Mouse (Mus musculus) layer of hippocampus, adult 18-20 months (tissue): ENCODE data around the gene Mapre1. TPM values are rescaled to one million over a fixed set of nuclear protein-coding genes. Genes with fewer than 3 reads are reported as not detected.
A peak's percentile ranks its signal among the peaks of the same experiment; 100 is the strongest.

ENCODE experiments used
- DNase-seq, 2 experiments: peaks; one replicate each; pipeline ENCODE4 v3.0.0; 2022; ENCODE audit warnings: low spot score in 2 of 2
- total RNA-seq, 2 experiments: library from RNA; stranded (reverse); gene quantifications; 2 replicates each; pipeline ENCODE4 v1.2.3; 2021

Gene Mapre1
- total RNA-seq, 2 experiments from 2014 or later = 63.1 to 78.1 TPM

DNA sequence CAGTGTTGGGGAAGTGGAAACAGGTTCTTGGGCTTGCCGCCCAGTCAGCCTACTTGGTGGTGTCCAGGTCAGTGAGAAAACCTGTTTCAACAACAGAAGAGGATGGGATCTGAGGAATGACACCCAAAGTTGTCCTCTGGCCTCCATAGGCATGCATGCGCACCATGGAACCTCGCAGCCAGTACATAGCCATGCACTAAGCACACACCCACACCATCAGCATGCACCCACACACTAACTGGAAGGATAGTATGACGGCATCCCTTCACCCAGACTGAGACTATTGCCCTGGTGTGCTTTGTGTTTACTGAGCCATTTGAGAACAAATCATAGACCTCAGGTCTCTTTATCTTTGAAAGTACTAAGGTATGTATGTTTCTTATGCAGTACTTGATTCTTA is 34.4 kb downstream of the Mapre1 start:
- DNase-seq = no peak

- DNase-seq = peak; percentile 34 to 44
Observed at GRCm38 (mm10) chr2:153778638-153779362, 37.7 kb downstream of the Mapre1 start.

DNA sequence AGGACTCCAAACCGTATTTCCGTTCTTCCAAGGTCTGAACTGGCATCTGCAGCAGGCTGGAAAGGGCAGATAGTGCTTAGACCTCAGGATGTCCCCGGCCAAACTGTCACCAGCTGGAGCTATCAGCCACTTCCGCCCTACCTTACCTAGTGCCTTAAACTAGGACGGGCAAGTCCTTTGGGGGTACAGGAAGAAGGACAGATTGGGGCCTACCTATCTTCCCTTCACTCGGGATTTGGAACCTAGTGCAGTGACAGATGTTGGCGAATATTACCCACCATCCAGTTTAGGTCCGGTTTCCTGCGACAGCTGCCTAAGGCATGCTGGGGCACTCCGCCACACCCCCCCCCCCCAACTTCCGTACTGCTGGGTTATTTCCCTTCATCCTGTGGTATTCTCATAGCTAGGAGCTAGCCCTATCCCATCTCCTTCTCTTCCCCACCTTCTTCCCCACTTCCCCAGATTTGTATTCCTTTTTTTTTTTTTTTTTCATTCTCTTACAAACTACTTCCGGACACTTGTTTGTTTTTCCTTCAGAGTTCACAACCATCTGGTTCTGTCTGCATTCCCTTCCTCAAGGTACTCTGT is 38.4 kb downstream of the Mapre1 start, which contains the start of gene Efcab8:
TSS of gene Efcab8 (plus strand) at position 538 of the 588 bp plus-strand sequence.
- DNase-seq = no peak

DNA sequence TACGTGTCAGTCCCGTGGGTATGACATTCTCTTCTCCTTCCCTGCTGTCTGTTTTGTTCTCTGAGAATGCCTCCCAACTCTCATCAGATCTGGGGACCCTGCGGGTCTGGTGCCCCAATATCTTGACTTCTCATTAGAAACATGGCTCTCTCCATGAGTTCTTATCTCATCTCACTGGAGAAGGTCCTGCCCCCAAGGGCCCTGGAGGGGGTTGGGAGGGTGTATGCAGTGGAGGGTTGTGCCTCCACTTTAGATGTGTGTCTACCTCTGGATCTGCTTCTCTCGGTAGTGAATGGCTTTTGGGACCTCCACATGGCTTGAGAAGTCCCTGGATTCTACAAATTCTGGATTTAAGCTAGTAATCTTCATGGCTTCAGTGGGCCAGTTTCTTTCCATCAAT is 40.1 kb downstream of the Mapre1 start:
- DNase-seq = no peak

- DNase-seq = no peak
Observed at GRCm38 (mm10) chr2:153784668-153785067, 43.6 kb downstream of the Mapre1 start.

- no peak for DNase-seq
Observed at GRCm38 (mm10) chr2:153793366-153793765, 52.3 kb downstream of the Mapre1 start.

- DNase-seq = no peak
Observed at GRCm38 (mm10) chr2:153795090-153795489, 54.0 kb downstream of the Mapre1 start.

GRCm38 (mm10) chr2:153807464-153807863 is 66.4 kb downstream of the Mapre1 start:
- peak; percentile 25 to 76 for DNase-seq

DNA sequence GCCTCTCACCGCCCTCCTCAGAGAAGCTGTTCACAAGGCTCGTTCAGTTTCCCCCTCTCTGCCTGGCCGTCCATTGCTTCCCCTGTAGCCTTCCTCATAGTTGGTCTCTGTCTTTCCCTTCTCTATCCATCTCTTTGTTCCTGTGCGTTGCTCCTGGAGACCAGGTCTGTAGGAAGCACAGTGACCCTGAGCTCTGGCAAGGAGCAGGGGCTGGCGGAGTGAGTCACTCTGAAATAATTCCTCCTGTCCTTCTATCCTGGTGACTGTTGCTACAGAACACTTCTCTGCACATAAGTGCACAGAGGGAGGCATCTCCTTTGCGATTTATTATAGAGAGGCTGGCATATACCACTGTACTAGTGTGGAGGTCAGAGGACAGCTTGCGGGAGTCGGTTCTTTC is 67.1 kb downstream of the Mapre1 start:
- DNase-seq = no peak

DNA sequence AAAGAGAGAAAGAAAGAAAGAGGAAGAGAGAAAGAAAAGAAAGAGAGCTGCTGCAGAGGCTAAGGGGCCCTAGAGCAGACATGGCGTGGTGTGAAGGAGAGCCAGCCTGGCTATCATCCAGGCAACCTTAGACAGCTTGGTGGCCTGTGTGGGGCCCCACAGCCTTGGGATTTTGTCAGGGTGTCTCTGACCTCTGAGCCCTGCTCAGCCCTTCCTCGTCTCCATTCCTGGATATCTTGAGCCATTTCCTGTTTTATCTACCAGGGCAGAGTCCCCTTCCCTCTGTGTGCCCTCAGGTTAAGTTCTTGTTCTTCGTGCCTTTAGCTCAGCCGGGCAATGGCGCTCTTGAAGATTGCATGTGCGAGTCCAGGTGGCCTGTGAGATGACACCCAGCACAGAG is 67.8 kb downstream of the Mapre1 start:
- DNase-seq = no peak

DNA sequence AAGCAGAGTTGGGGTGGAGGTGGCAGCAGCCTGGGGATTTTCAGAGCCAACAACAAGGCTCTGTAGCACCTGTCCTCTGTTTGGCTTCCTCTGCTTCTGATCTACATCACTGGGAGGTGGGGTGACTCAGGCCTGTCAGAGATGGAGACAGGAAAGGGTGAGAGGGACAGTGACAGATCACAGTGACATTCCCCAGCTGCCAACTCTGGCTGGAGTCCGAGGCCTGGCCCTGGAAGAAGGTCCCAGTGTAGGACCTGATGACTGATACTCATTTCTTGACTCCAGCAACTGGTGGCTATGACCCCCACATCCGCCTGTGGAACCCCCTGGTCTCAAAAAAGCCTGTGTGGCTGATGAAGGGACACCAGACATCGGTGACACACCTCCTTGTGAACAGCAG is 68.8 kb downstream of the Mapre1 start:
- DNase-seq = no peak

GRCm38 (mm10) chr2:153822005-153822543 is 81.0 kb downstream of the Mapre1 start:
- DNase-seq = no peak

Other genes starting within 250 kb of the Mapre1 start
- gene 4930404H24Rik, start 248.5 kb upstream of the Mapre1 start, total RNA-seq = not detected
- gene Nol4l, start 211.3 kb upstream of the Mapre1 start, total RNA-seq = 10 to 100 TPM; 46.5 to 48.1 TPM
- gene Commd7, start 108.5 kb upstream of the Mapre1 start, total RNA-seq = 10 to 100 TPM; 30.6 to 31.5 TPM
- 1 to 10 TPM in 1 of 2 experiments, under 1 TPM in 1; 0.87 to 1.5 TPM for gene Dnmt3b, start 91.8 kb upstream of the Mapre1 start, total RNA-seq
- gene Dnmt3c, start 44.6 kb upstream of the Mapre1 start, total RNA-seq = under 1 TPM in 1 of 2 experiments, not detected in 1; 0.15 TPM
- under 1 TPM in 1 of 2 experiments, not detected in 1; 0.28 TPM for gene Efcab8, start 38.7 kb downstream of the Mapre1 start, total RNA-seq
- not detected for gene Sun5, start 129.8 kb downstream of the Mapre1 start, total RNA-seq
- not detected for gene Bpifb2, start 133.8 kb downstream of the Mapre1 start, total RNA-seq
- gene Bpifb6, start 159.1 kb downstream of the Mapre1 start, total RNA-seq = not detected
- not detected for gene Bpifb3, start 177.0 kb downstream of the Mapre1 start, total RNA-seq
- not detected for gene Bpifb4, start 196.9 kb downstream of the Mapre1 start, total RNA-seq
- not detected for gene Bpifa6, start 233.7 kb downstream of the Mapre1 start, total RNA-seq